Comparison of ENCODE assay signal across 17 mouse cellular contexts in genomic region chr10:125899504-125899903, GRCm38 (mm10).
"Had no signal": no experiment of that assay in that cellular context is flagged by ENCODE, and none has a peak within 500 bp of the region (broad histone marks: within the 10 kb centered on the region; RNA-seq: fewer than 3 reads in every experiment).

No protein-coding gene starts in this region.

- DNase-seq: gastrocnemius, postnatal 14 days; gastrocnemius, postnatal 36 days; heart, adult 11 months; heart, adult 2 months; heart, postnatal 14 days; heart, postnatal 36 days; kidney, adult 11 months; kidney, adult 2 months; kidney, adult 9 months; kidney, postnatal 14 days; kidney, postnatal 36 days; layer of hippocampus, adult 9-11 months; layer of hippocampus, postnatal 36 days; left cerebral cortex, postnatal 4 days; liver, embryonic 13.5 days had no signal

- ATAC-seq: hindbrain, postnatal 0 days; intestine, embryonic 16.5 days had no signal
